Mouse (Mus musculus): ENCODE data around the gene Senp3. TPM values are rescaled to one million over a fixed set of nuclear protein-coding genes. Genes with fewer than 3 reads are reported as not detected.

The Senp3 gene
- polyA plus RNA-seq, 1 experiment from 2014 or later: 81.8 TPM

- H3K4me3 ChIP-seq (ENCODE audit: low read depth, low read length): no peak overlapping the region
- H3K9me3 ChIP-seq (replicated peaks; ENCODE audit: control insufficient read depth, low read length): no peaks in the 10 kb centered on the region
- H3K27me3 ChIP-seq (replicated peaks; ENCODE audit: control insufficient read depth, insufficient read depth, low read length): no peaks in the 10 kb centered on the region
- H3K27ac ChIP-seq (ENCODE audit: low read depth, low read length): no peak overlapping the region
- ATAC-seq (no peak), DNase-seq (ENCODE audit: low spot score) (no peak)
- no peaks in the 10 kb centered on the region for H3K4me1 ChIP-seq (ENCODE audit: control insufficient read depth, insufficient read depth, low read length)
- H3K4me2 ChIP-seq (ENCODE audit: low read length): no peak overlapping the region
- no peaks in the 10 kb centered on the region for H3K36me3 ChIP-seq (ENCODE audit: control insufficient read depth, insufficient read depth, low read length)
- 53% methylated on average over 5 of the region's 5 CpGs for WGBS
- H3K9ac ChIP-seq (ENCODE audit: low read length): no peak overlapping the region
Observed at GRCm38 (mm10) chr11:69715929-69716328, 34.0 kb upstream of the Senp3 start.

DNA sequence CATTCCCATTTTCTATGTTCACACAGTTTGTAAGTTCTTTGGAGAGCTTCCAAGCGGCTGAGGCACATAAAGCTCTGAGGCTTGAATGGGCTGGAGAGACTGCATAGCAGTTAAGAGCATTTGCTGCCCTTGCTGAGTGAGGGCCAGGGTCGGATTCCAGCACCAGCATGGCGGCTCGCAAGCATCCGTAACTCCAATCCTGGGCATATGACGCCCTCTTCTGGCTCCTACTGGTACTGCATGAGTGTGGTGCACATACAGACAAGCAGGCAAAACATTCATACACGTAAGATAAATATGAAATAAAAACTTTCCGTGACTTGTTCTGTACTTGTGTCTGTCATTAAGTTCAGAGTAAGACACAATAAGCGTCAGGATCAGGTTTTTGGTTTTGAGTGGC lies 33.6 kb upstream of the Senp3 start:
- Histone ChIP-seq H3K4me3 (ENCODE audit: low read depth, low read length) (no peak overlapping the region), H3K4me2 (ENCODE audit: low read length) (no peak overlapping the region), H3K27me3 (replicated peaks; ENCODE audit: control insufficient read depth, insufficient read depth, low read length) (no peaks in the 10 kb centered on the region), H3K9ac (ENCODE audit: low read length) (no peak overlapping the region), H3K9me3 (replicated peaks; ENCODE audit: control insufficient read depth, low read length) (no peaks in the 10 kb centered on the region), H3K36me3 (ENCODE audit: control insufficient read depth, insufficient read depth, low read length) (no peaks in the 10 kb centered on the region), H3K27ac (ENCODE audit: low read depth, low read length) (no peak overlapping the region), H3K4me1 (ENCODE audit: control insufficient read depth, insufficient read depth, low read length) (no peaks in the 10 kb centered on the region)
- DNase-seq (ENCODE audit: low spot score) (no peak), ATAC-seq (no peak)
- 59% methylated on average over 9 of the region's 9 CpGs for WGBS

DNA sequence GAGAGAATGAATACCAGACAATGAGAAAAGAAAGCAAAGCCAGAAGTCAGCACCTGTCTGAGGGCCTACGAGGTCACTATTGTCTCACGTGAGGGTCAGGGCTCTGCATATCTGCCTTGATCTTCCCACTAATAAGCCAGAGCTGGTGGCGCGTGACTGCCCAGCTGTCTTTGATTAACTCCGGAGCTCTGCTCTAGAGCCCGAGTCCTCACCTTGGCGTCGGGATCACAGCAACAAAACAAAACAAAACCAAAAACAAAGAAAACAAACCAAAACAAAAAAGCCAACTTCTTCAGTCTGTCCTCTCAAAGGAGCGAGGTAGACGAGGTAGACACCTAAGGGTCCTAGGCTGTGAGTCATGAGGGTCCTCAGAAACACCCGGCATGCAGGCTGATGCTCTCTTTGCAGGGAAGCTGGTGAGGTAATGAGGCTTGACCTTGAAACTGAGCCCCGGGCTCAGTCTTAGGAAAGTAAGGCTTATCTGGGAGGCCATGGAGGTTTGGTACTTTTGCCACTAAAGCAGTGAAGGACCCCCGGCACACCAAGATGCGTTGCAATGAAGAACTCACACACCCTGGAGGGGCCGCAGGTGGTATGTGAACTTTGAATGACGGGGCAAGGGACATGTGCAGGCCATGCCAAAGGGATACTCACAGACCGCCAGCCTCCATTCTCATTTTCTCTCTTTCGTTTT lies 32.9 kb upstream of the Senp3 start:
- Histone ChIP-seq H3K27me3 (replicated peaks; ENCODE audit: control insufficient read depth, insufficient read depth, low read length) (no peaks in the 10 kb centered on the region), H3K9ac (ENCODE audit: low read length) (no peak overlapping the region), H3K9me3 (replicated peaks; ENCODE audit: control insufficient read depth, low read length) (no peaks in the 10 kb centered on the region), H3K27ac (ENCODE audit: low read depth, low read length) (no peak overlapping the region; the same call in 1 of the 2 replicates), H3K4me1 (ENCODE audit: control insufficient read depth, insufficient read depth, low read length) (no peaks in the 10 kb centered on the region), H3K4me3 (ENCODE audit: low read depth, low read length) (no peak overlapping the region), H3K4me2 (ENCODE audit: low read length) (no peak overlapping the region), H3K36me3 (ENCODE audit: control insufficient read depth, insufficient read depth, low read length) (no peaks in the 10 kb centered on the region)
- 80% methylated on average over 18 of the region's 18 CpGs for WGBS
- DNase-seq (ENCODE audit: low spot score) (no peak), ATAC-seq (no peak)

GRCm38 (mm10) chr11:69712954-69713672 lies 31.2 kb upstream of the Senp3 start:
- no peaks in the 10 kb centered on the region for H3K36me3 ChIP-seq (ENCODE audit: control insufficient read depth, insufficient read depth, low read length)
- H3K4me2 ChIP-seq (ENCODE audit: low read length): no peak overlapping the region
- WGBS: 89% methylated on average over 20 of the region's 20 CpGs
- DNase-seq (ENCODE audit: low spot score): no peak
- ATAC-seq: no peak
- H3K9me3 ChIP-seq (replicated peaks; ENCODE audit: control insufficient read depth, low read length): no peaks in the 10 kb centered on the region
- H3K9ac ChIP-seq (ENCODE audit: low read length): no peak overlapping the region
- no peaks in the 10 kb centered on the region for H3K4me1 ChIP-seq (ENCODE audit: control insufficient read depth, insufficient read depth, low read length)
- H3K4me3 ChIP-seq (ENCODE audit: low read depth, low read length): no peak overlapping the region
- H3K27ac ChIP-seq (ENCODE audit: low read depth, low read length): no peak overlapping the region
- no peaks in the 10 kb centered on the region for H3K27me3 ChIP-seq (replicated peaks; ENCODE audit: control insufficient read depth, insufficient read depth, low read length)

- no peak for DNase-seq (ENCODE audit: low spot score)
- no peak overlapping the region for H3K4me2 ChIP-seq (ENCODE audit: low read length)
- H3K4me3 ChIP-seq (ENCODE audit: low read depth, low read length): no peak overlapping the region
- 0 out of 2 replicates have a peak, but pooled peaks cover 2% of the 10 kb centered on the region for H3K4me1 ChIP-seq (ENCODE audit: control insufficient read depth, insufficient read depth, low read length)
- WGBS: 72% methylated on average over 2 of the region's 2 CpGs
- ATAC-seq: no peak
- no peaks in the 10 kb centered on the region for H3K36me3 ChIP-seq (ENCODE audit: control insufficient read depth, insufficient read depth, low read length)
- no peak overlapping the region for H3K27ac ChIP-seq (ENCODE audit: low read depth, low read length)
- no peak overlapping the region for H3K9ac ChIP-seq (ENCODE audit: low read length)
- H3K9me3 ChIP-seq (replicated peaks; ENCODE audit: control insufficient read depth, low read length): no peaks in the 10 kb centered on the region
- H3K27me3 ChIP-seq (replicated peaks; ENCODE audit: control insufficient read depth, insufficient read depth, low read length): no peaks in the 10 kb centered on the region
Observed at GRCm38 (mm10) chr11:69711082-69711481, 29.2 kb upstream of the Senp3 start.

DNA sequence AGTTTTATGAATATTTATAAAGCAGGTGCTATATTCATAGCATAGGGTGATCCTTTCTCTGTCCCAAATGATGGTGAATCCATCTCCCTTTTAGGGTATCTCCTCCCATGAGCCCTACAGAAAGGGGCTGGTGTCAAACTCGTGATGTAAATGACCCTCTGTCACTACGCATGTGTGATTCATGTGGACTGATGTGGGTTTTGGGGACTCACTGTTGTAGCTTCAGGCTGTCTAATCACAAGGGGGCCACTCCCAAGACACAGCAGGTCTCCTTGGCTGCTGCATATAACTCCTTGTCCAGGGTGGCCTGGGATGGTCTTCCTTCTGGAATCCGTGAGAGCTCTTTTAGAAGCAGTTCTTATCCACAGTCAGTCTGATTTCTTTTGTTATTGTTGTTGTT lies 28.6 kb upstream of the Senp3 start:
- 0 out of 2 replicates have a peak, but pooled peaks cover 2% of the 10 kb centered on the region for H3K4me1 ChIP-seq (ENCODE audit: control insufficient read depth, insufficient read depth, low read length)
- WGBS: 75% methylated on average over 3 of the region's 3 CpGs
- no peak for ATAC-seq
- no peak overlapping the region for H3K4me3 ChIP-seq (ENCODE audit: low read depth, low read length)
- H3K4me2 ChIP-seq (ENCODE audit: low read length): no peak overlapping the region
- DNase-seq (ENCODE audit: low spot score): no peak
- no peaks in the 10 kb centered on the region for H3K36me3 ChIP-seq (ENCODE audit: control insufficient read depth, insufficient read depth, low read length)
- no peaks in the 10 kb centered on the region for H3K9me3 ChIP-seq (replicated peaks; ENCODE audit: control insufficient read depth, low read length)
- H3K9ac ChIP-seq (ENCODE audit: low read length): no peak overlapping the region
- H3K27me3 ChIP-seq (replicated peaks; ENCODE audit: control insufficient read depth, insufficient read depth, low read length): no peaks in the 10 kb centered on the region
- no peak overlapping the region for H3K27ac ChIP-seq (ENCODE audit: low read depth, low read length)

DNA sequence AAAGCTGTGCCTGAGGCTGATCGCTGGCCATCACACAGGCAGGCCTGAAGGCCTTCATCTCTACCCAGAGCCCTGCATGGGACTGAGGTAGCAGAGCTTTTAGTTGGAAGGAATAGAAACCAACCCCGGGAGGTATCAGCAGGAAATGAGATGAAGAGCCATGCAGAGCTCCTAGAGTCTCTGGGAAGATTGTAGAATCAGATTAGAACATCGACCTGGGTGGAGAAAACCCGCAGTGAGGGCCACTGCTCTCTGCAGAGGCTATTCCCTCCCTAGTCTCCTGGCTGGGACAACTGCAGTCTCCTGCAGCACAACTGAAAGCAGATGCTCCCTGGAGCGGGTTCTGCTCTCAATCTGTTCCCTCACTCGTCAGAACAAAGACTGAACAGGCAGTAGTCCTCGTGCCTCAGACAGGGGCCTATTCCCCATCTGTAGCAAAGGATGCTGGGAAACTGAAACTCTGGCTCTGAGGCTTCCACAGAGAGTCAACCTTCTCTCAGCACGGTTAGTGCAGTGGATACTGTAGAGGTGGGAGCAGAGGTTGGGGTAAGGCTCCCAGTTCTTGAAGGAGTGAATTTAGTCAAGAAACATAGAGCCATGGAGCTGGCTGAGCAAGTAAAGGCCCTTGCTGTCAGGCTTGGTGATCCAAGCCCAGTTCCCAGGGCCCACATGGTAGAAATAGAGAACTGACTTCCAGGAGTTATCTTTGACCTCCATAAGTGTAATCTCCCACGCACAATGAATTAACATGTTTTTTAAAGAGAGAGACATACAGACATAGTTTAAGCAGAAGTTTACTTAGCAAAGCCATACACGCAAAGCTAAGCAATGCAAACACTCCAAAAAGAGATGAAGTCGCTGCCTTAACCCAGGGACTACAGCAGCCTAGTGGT lies 27.9 kb upstream of the Senp3 start:
- H3K9me3 ChIP-seq (replicated peaks; ENCODE audit: control insufficient read depth, low read length): no peaks in the 10 kb centered on the region
- H3K4me2 ChIP-seq (ENCODE audit: low read length): no peak overlapping the region
- H3K9ac ChIP-seq (ENCODE audit: low read length): no peak overlapping the region
- no peak for ATAC-seq
- no peak overlapping the region for H3K4me3 ChIP-seq (ENCODE audit: low read depth, low read length)
- H3K4me1 ChIP-seq (ENCODE audit: control insufficient read depth, insufficient read depth, low read length): 0 out of 2 replicates have a peak, but pooled peaks cover 2% of the 10 kb centered on the region
- H3K27me3 ChIP-seq (replicated peaks; ENCODE audit: control insufficient read depth, insufficient read depth, low read length): no peaks in the 10 kb centered on the region
- WGBS: 57% methylated on average over 11 of the region's 11 CpGs
- no peaks in the 10 kb centered on the region for H3K36me3 ChIP-seq (ENCODE audit: control insufficient read depth, insufficient read depth, low read length)
- no peak overlapping the region for H3K27ac ChIP-seq (ENCODE audit: low read depth, low read length)
- DNase-seq (ENCODE audit: low spot score): peak; percentile 25

GRCm38 (mm10) chr11:69708614-69709265 lies 26.9 kb upstream of the Senp3 start:
- H3K4me3 ChIP-seq (ENCODE audit: low read depth, low read length): no peak overlapping the region
- no peak overlapping the region for H3K9ac ChIP-seq (ENCODE audit: low read length)
- H3K4me1 ChIP-seq (ENCODE audit: control insufficient read depth, insufficient read depth, low read length): 0 out of 2 replicates have a peak, but pooled peaks cover 2% of the 10 kb centered on the region
- no peak for ATAC-seq
- H3K36me3 ChIP-seq (ENCODE audit: control insufficient read depth, insufficient read depth, low read length): no peaks in the 10 kb centered on the region
- no peaks in the 10 kb centered on the region for H3K27me3 ChIP-seq (replicated peaks; ENCODE audit: control insufficient read depth, insufficient read depth, low read length)
- no peak overlapping the region for H3K4me2 ChIP-seq (ENCODE audit: low read length)
- no peak overlapping the region for H3K27ac ChIP-seq (ENCODE audit: low read depth, low read length)
- WGBS: 76% methylated on average over 3 of the region's 3 CpGs
- no peak for DNase-seq (ENCODE audit: low spot score)
- H3K9me3 ChIP-seq (replicated peaks; ENCODE audit: control insufficient read depth, low read length): no peaks in the 10 kb centered on the region
